Comparison of ENCODE assay signal across 8 mouse cellular contexts in the genomic region with DNA sequence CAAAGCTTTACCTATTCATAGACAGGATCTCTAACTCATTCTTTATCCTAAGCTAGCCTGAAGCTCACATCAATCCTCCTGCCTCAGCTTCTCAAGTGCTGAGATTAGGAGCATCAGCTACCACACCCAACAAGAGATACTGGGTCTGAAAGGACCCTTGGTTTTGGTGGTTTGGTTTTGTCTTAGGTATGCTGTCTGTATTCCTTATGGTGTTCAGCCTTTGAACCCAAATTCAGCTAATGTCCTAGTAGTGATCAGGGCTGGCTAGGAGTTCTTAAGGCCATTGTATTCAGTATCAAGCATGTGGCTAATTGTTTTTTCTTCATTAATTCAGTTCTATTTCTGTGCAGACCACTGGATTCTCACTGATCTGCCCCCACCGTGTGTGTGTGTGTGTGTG. TPM values are rescaled to one million over a fixed set of nuclear protein-coding genes. Genes with fewer than 3 reads are reported as not detected.
DNase-seq lines count a peak whose midpoint lies in the region; ATAC-seq and TF ChIP-seq lines count a peak whose summit lies in the region.

No protein-coding gene starts in this region.

- peak overlapping the region; percentile 93 for H3K4me3 ChIP-seq in megakaryocyte, embryonic 14.5 days (replicated peaks)
- peak overlapping the region; percentile 96 for H3K4me3 ChIP-seq in embryonic fibroblast, embryonic 13.5 days (ENCODE audit: insufficient read depth, low read length)
- peak overlapping the region; percentile 93 for H3K4me3 ChIP-seq in limb, embryonic 13.5 days
- peak overlapping the region; percentile 83 for H3K4me3 ChIP-seq in stomach, embryonic 14.5 days (ENCODE audit: low read depth, low read length)

- H3K9me3 ChIP-seq in megakaryocyte, embryonic 14.5 days: no peaks in the 10 kb centered on the region
- H3K9me3 ChIP-seq in limb, embryonic 13.5 days: no peaks in the 10 kb centered on the region
- no peaks in the 10 kb centered on the region for H3K9me3 ChIP-seq in stomach, embryonic 14.5 days (ENCODE audit: control insufficient read depth, low read depth, low read length)

- peaks cover 21% of the 10 kb centered on the region for H3K4me1 ChIP-seq in megakaryocyte, embryonic 14.5 days
- H3K4me1 ChIP-seq in embryonic fibroblast, embryonic 13.5 days (ENCODE audit: control insufficient read depth, insufficient read depth, low read length): peaks cover 5% of the 10 kb centered on the region
- H3K4me1 ChIP-seq in limb, embryonic 13.5 days: peaks cover 26% of the 10 kb centered on the region
- H3K4me1 ChIP-seq in stomach, embryonic 14.5 days (ENCODE audit: control insufficient read depth, insufficient read depth, low read length): peaks cover 8% of the 10 kb centered on the region

- H3K27ac ChIP-seq in embryonic fibroblast, embryonic 13.5 days (ENCODE audit: insufficient read depth, low read length): peak overlapping the region; percentile 63; the same call in 1 of the 2 replicates
- H3K27ac ChIP-seq in limb, embryonic 13.5 days: peak overlapping the region; percentile 96
- H3K27ac ChIP-seq in stomach, embryonic 14.5 days (ENCODE audit: low read length): peak overlapping the region; percentile 87; the same call in 1 of the 2 replicates

- H3K27me3 ChIP-seq in megakaryocyte, embryonic 14.5 days (replicated peaks): peaks cover 10% of the 10 kb centered on the region
- H3K27me3 ChIP-seq in limb, embryonic 13.5 days: no peaks in the 10 kb centered on the region
- no peaks in the 10 kb centered on the region for H3K27me3 ChIP-seq in stomach, embryonic 14.5 days (ENCODE audit: control insufficient read depth, insufficient read depth, low read length)

- no peak for TF ChIP-seq POLR2A in embryonic fibroblast, embryonic 13.5 days (IDR thresholded peaks at IDR 0.05; ENCODE audit: low read depth, low read length)

- DNase-seq in left cerebral cortex, adult 18-20 months (ENCODE audit: low spot score in 2 of 2): no peak
- DNase-seq in adrenal gland, postnatal 36 days: no peak
- no peak for DNase-seq in ovary, adult 18-20 months (ENCODE audit: low spot score)

- no peak for TF ChIP-seq CTCF in embryonic fibroblast, embryonic 13.5 days (IDR thresholded peaks at IDR 0.05; ENCODE audit: borderline replicate concordance, insufficient read depth, low read length)

- peaks cover 11% of the 10 kb centered on the region for H3K36me3 ChIP-seq in megakaryocyte, embryonic 14.5 days (replicated peaks; ENCODE audit: low read length)
- H3K36me3 ChIP-seq in limb, embryonic 13.5 days: 0 out of 2 replicates have a peak, but pooled peaks cover 4% of the 10 kb centered on the region
- H3K36me3 ChIP-seq in stomach, embryonic 14.5 days (ENCODE audit: control insufficient read depth, insufficient read depth, low read length): no peaks in the 10 kb centered on the region

- WGBS in limb, embryonic 13.5 days: 0% methylated on average over 1 of the region's 1 CpGs
- WGBS in stomach, embryonic 14.5 days: 3% methylated on average over 1 of the region's 1 CpGs

- peak overlapping the region; percentile 80 for H3K4me2 ChIP-seq in limb, embryonic 13.5 days (replicated peaks)
- peak overlapping the region; percentile 92 for H3K4me2 ChIP-seq in stomach, embryonic 14.5 days (replicated peaks; ENCODE audit: low read depth, low read length)

- peak overlapping the region; percentile 95 for H3K9ac ChIP-seq in limb, embryonic 13.5 days
- peak overlapping the region; percentile 83 for H3K9ac ChIP-seq in stomach, embryonic 14.5 days (replicated peaks; ENCODE audit: low read depth, low read length)

- ATAC-seq in megakaryocyte, adult 5-6 weeks (ENCODE audit: poor library complexity, severe bottlenecking): no peak
- ATAC-seq in limb, embryonic 13.5 days (ENCODE audit: low FRiP score, low read depth): no peak
- no peak for ATAC-seq in stomach, embryonic 14.5 days (ENCODE audit: insufficient number of reproducible peaks, insufficient read depth, low FRiP score, low read depth)

RNA-seq across cellular contexts. Expression of gene Lpgat1, which starts 0.5 kb away (rescaled TPM):
- polyA plus RNA-seq in megakaryocyte, embryonic 14.5 days (2012; ENCODE audit: insufficient read depth, low replicate concordance): 1.9 TPM in 1 of 2 replicates, not detected in the other
- 25.4 and 34.4 TPM in 2 replicates for total RNA-seq in megakaryocyte, adult 5-6 weeks (2015)
- total RNA-seq in megakaryocyte, adult 5-6 weeks (2017): 29.3 and 29.4 TPM in 2 replicates
- polyA plus RNA-seq in embryonic fibroblast, embryonic 13.5 days (2011; ENCODE audit: insufficient read length, low read depth, missing spikeins): 60.5 and 66.1 TPM in 2 replicates
- polyA plus RNA-seq in limb, embryonic 13.5 days (2015; fragmentation: Nextera tagmentation; extraction: Ambion mirVana): 25.4 and 26.5 TPM in 2 replicates
- 23.8 and 26.4 TPM in 2 replicates for polyA plus RNA-seq in stomach, embryonic 14.5 days (2014; fragmentation: Nextera tagmentation; extraction: Ambion mirVana)
- total RNA-seq in left cerebral cortex, adult 18-20 months (2021): 100 to 1,000 TPM; 185 to 194 TPM
- total RNA-seq in adrenal gland, postnatal 36 days (2021): 10 to 100 TPM; 53.2 to 91.7 TPM
